Mouse (Mus musculus) right cerebral cortex, postnatal 10 days (tissue): ENCODE measurements around the gene Ddx4.
"Not testable (repeated sequence)": the region's sequence is repeated elsewhere in the genome, so short reads cannot be mapped to it uniquely, and the experiment has no call there.

ENCODE experiments used
- DNase-seq, 2 experiments: peaks; one replicate each; pipeline ENCODE4 v3.0.0; 2021; ENCODE audit warnings: low spot score in 2 of 2

Gene Ddx4

DNA sequence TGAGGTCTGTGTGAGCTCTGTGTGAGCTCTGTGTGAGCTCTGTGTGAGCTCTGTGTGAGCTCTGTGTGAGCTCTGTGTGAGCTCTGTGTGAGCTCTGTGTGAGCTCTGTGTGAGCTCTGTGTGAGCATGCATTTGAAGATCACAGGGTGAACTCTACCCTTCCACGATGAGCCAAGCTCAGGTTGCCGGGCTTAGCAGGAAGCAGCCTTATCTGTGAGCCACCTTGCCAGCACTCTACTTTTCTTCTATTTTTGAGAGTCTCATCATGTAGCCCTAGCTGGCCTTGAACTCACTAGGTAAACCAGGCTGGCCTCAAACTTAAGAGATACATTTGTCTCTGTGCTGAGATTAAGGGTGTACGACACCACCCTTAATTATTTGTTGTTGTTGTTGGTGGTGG, 15.8 kb downstream of the Ddx4 start:
- DNase-seq, result no peak

DNA sequence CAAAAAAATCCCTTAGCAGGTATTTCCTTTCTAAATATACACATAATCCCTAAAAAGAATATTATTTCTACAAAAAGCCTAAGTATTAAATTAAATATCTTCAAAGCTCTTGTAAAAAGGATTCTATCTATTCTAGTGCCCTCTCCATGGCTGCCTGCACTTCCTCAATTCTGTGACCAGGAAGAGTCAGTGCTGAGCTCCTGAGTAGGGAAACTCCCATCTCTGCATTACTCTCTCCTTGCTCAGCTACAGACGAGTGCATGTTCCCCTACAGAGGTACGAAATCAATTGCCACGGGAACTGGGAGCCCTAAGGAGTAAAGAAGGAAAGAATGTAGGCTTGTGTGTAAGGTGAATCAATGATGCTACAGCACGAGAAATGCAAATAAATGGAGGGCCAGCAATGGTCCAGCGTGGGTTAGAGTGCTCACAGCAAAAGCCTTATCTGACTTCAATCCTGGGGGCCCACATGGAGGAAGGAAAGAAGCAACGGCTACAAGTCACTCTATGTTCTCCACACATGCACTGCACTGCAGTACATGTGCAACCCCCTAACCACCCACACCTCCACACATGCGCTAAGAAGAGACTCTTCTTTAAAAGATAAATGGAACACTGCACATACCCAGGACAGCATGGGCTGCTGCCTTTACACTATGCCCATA, 17.0 kb downstream of the Ddx4 start:
- DNase-seq, result no peak

DNA sequence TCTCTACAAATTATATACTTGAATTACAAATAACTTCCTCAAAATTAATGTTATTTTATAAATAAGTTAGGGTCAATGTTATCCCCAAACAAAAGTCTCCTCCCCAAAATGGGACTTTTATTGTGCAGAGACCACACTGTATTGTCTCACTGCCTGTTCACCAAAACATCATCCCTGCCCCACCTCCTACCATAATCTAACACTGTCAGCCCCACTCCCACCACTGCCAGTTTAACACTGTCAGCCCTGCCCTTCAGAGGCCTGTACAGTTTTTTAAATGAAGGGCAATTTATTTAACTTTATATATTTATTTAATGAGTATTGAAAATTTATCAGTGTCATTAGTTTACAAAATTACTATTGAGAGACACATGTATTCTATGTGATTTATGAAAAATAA, 26.7 kb downstream of the Ddx4 start:
- DNase-seq, result no peak

DNA sequence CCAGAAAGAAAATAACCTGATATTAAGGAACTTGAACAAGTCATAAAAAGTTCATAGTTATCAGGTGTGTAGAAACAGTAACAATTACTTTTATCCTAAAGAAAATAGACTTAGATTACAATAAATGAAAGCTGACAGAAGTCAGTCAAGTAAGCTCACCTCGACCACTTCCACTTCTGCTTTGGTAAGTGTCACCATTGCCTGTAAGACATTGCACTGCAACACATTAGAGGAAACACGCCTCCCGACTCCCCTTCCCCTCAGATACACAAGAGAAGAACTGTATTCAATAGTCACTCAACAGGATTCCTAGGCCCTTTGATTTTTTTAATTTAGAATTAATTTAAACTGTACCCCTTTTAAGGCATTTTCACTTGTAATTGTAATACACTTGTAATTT, 27.7 kb downstream of the Ddx4 start:
- DNase-seq, result no peak

DNA sequence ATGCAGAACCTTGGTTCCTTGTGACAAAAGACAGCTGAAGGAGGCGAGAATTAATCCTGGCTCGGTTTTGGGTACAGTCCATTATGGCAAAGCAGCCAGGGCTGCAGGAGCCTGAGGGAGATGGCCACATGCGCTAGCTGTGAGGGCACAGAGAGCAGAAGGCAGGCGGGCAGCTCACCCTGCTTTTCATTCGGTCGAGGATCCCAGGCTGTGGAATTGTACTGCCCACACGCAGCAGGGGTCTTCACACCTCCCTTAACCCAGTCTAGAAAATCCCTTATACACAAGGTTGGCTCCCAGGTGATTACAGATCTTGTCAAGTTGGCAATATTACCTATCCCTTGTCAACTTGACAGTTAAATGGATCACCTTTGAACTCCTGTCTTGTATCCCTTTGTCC, 28.6 kb downstream of the Ddx4 start:
- no peak for DNase-seq

DNA sequence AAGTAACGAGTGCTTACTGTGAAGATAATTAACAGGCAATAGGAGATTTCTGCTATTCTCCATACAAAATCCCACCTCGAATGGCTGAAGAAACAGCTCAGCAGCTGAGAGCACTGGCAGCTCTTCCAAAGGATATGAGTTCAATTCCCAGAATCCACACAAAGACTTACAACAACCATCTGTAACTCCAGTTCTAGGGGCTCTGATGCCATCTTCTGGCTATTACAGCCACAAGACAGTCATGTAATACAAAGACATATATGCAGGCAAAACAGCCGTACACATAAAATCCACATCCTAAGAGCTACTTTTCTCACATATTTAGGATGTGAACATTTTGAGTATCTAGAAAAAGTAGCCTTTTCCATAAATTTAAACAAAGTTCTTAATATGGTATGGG, 30.7 kb downstream of the Ddx4 start:
- no peak for DNase-seq

DNA sequence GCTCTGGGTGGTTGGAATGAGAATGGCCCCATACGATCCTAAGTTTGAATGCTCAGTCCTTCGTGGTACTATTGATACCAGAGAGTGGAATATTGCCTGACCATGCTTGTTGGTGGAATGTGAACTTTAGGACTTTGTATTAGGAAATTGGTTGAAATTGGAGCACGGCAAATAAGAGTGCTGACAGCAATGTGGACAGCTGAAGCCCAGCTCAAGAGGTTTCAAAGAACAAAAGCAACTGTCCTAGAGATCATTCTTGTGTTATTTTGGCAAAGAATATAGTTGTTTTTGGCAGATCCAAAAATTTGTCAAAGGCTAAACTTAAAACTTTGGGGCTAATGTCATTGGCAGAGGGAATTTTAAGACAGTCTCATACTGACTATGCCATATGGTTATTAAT, 43.7 kb downstream of the Ddx4 start:
- DNase-seq, result no peak

DNA sequence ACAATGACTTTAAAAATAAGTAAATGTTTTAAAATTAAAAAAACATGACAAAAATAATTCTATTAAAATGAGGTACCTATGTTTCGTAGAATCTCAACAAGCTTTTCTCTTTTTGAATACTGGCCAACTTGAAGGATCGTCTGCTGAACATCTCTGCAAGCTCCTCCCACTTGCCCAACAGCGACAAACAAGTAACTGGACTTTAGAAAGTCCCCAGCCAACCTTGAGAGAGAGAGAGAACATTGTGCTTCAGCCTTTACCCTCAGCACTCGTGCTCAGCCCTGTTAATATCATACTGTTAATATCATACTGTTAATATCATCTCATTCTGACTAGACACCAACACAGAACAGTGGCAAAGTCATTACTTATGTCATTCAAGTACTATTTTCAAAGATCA, 47.9 kb downstream of the Ddx4 start:
- DNase-seq, result no peak

DNA sequence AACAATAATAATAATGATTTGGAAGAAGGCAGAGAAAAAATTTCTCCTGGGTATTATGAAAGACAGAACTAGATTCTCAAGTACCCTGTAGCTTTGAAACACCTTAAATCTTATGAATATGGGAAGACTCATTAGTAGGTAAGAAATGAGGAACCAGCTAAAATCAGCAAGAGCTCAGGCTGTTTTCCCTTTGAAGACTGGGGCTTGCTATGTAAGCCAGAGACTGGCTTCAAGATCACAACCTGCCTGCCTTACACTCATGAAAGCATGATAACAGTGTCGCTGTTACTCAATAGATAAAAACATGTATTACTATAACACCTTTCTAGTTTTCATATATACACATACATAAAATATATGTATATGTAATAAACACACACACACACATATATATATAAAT, 48.4 kb downstream of the Ddx4 start:
- DNase-seq, result no peak

DNA sequence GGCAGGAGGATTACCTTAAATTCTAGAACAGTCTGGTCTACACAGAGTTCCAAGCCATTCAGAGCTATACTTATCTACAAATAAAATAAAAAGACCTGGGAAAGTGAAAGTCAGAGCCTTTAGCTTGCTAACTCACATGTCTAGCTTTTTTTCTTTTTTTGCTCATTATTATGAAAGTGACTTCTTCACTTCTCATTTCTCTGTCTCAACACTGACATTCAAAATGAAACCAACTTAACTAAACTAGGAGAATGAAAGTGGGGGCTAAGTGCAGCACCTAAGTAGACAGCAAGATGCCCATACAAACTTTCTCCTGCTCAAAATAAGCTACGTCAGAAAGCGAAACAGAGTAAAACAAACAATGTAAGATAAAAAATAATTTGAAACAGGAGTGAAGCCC, 49.7 kb downstream of the Ddx4 start:
- DNase-seq, result no peak

DNA sequence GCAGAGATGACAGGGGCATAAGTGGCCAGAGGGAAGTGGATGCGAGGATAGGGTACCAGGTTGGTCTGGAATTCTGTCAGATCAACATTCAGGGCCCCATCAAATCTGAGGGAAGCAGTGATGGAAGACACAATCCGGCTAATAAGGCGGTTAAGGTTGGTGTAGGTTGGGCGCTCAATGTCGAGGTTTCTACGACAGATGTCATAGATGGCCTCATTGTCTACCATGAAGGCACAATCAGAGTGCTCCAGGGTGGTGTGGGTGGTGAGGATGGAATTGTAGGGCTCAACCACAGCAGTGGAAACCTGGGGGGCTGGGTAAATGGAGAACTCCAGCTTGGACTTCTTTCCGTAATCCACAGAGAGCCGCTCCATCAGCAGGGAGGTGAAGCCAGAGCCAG, 58.0 kb downstream of the Ddx4 start, which contains the start of gene Il31ra:
Gene Il31ra, minus strand, starts transcription at position 101 of the 400 bp plus-strand sequence.
- not testable (repeated sequence) for DNase-seq

DNA sequence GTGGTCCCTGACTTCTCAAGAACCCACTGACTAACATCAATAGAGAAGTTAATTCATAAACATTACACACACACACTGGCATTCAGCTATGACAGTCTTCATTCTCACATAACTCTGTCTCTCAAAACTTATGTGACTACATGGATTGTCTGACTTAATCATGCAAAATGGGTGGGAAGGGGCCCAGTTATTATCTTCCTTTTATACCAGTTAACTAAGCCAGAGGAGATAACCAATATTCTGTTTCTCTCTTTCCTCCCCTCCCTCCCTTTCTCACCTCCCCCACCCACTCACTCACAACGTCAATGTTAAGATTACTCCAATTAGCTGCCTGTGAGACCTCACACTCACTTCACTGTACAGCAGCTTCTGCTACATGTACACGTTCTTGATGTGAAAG, 62.0 kb downstream of the Ddx4 start:
- DNase-seq, result no peak

DNA sequence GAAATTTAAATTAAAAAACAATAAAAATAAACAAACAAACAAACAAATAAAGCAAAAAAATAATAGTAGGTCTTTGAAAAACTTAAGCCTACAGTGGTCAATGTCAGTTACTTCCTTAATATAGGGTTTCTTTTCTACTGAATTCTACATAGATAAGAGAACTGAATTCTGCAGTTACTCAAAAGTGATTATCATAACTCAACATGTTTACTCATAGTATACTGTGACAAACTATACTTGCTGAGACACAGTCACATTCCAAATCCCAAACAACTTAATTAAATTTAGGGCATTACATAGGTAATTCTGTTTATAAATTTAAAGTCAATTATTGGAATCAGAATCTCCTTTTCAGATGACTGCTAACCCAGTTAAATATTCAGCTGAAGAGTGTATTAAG, 62.6 kb downstream of the Ddx4 start:
- no peak for DNase-seq

DNA sequence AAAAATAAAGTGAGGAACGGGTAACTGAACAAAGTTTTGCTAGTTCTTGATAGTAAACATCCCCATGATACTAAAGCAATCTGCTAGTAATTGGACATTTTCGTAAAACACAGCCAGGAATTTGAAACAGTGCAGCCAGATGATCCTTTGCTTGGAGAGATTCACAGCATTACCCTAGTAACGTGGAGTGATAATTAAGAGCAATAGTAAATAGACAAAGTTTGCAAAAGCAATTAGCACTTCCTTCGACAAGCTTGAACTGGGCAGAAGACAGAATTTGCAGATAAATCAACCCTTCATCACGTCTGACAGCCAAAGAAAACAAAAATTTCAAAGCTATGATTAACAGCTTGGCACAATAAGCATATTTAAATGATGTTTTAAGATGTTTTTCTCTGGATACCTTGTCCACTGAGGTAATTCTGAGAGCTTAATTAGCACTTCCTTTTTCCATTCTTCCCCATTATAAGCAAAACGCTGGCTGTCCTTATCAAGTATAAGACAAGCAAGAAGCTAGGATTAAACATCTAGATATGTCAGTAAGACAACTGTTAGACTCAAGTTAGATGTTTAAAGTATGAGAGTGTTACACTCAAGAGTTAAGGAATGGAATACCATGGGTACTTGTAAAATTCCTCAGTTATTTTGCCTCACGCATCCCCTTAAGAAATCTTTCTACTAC, 67.6 kb downstream of the Ddx4 start:
- no peak for DNase-seq

DNA sequence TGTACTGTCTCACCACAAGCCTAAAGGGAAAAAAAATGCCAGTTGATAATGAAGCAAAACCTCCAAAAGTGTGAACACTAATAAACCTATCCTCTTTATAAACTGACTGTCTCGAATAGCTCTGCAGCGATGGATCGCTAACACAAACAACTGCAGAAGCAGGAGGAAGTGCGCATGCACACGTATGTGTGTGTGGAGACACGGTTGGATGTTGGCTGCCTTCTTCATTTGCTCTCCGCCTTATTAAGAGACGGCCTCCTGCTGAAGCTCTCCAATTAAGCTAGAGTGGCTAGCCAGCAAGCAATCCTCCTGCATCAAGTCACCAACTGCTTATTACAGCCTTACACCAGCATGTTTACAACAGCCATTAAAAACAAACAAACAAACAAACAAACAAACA, 70.0 kb downstream of the Ddx4 start:
- DNase-seq, result no peak

DNA sequence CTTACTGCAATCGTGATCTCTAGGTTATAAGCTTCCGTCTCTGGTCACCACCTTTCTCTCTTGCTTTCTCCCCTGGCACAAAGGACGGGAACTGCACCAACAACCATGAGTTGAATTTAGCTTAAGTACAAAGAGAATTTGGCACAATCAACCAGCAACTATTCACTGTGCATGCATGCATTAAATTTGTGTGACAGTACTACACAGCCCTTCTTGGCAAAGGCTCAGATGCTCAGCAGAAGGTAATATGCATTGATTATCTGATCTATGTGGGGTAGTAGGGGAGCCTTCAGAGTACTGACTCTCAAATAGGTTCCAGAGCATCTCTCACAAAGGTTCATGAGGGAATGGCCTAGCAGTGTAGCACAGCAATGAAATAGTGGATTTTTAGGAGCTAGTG, 70.5 kb downstream of the Ddx4 start:
- DNase-seq, result no peak

DNA sequence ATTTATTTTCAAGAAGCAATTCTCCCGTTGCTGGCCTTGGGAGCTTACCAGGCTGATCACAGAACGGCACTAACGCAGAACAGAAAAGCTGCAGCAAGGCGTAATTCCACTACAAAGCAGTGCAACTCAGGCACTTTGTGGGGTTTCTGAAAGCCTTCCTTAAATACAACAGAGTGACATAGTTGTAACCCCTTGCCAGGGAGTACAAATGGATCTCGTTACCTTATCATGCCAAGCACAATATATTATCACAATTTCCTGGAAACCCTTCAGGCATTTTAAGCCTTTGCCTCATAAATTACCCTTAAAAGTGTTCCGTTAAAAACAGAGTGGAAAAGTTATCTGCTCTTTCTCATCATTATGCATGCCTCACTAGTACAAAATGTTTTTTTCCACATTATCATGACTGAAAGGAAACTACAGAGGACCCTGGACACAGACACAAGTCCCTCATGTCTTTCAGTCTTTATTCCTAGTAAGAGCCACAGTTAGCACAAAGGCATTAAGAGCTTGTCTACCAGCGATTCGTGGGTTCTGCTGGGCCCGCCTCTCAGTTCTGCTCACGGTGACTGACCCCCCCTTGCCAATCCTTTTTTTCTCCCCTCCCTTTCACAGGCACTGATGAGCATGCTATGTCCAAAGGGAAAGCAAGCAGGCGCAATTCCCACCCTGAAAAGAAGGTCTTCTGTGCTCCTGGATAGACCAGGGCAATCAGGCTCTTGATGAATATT, 71.5 kb downstream of the Ddx4 start:
- no peak for DNase-seq

DNA sequence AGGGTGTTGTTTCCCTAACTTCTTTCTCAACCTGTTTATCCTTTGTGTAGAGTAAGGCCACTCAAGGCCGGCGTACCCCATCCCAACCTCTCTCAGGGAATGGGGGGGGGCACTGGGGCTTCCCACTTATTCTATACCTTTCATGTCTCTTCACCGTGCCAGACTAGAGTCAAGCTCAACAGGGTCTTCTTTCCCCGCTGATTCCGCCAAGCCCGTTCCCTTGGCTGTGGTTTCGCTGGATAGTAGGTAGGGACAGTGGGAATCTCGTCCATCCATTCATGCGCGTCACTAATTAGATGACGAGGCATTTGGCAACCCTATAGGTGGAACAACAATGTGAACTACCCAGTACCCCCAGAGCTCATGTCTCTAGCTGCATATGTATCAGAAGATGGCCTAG, 74.2 kb downstream of the Ddx4 start:
- DNase-seq, result peak; percentile 99

DNA sequence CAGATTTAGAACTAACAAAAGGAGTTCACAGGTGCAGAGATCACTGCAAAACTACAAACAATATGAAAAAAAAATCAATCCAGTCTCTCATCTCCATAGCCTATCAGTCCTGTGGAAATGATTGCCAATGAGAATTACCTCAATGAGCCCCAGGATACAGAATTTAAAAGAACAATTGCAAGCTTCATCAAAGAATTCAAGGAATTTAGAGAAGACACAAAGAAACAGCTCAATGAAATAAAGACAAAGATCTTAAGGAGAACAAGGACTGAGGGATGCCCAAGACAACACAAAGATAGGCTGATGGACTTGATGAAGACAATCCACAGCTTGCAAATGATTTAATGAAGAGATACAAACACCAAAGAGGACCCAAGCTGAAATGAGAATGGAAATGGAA, 78.5 kb downstream of the Ddx4 start:
- no peak for DNase-seq

DNA sequence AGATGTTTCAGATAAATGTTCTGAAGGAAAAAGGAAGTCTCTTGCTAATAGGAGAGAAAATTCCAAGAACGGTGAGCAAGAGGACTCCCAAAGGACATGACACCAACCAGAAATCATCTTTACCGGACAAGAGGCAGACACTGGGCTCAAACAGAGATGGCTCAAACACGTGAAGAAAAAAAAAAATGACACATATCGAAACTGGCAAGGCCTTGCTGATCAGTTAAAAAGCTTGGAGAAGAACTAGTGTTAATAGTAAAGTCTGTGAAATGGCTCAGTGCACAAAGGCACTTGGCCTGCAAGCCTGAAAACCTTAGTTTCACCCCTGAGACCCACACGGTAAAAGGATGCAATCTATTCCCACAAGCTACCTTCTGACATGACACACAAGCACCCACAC, 81.5 kb downstream of the Ddx4 start:
- DNase-seq, result no peak

DNA sequence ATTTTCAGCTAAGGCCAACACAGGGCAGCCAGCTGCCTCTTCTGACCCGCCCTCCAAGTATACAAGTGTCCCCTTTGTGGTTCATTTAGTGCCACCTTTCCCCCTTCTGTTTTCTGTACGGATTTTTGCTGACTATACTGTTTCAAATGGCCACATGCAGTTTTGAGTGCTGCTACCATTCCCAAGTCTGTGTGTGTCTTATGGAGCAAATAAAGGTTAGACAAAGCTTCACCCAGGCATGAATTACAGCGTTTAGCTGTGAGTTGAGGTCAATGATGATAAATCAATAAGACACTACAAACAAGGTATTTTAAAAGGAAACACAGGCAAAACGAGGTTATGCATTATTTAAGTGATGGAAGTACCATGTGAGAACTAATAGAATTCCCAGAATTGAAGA, 82.7 kb downstream of the Ddx4 start:
- DNase-seq, result no peak

DNA sequence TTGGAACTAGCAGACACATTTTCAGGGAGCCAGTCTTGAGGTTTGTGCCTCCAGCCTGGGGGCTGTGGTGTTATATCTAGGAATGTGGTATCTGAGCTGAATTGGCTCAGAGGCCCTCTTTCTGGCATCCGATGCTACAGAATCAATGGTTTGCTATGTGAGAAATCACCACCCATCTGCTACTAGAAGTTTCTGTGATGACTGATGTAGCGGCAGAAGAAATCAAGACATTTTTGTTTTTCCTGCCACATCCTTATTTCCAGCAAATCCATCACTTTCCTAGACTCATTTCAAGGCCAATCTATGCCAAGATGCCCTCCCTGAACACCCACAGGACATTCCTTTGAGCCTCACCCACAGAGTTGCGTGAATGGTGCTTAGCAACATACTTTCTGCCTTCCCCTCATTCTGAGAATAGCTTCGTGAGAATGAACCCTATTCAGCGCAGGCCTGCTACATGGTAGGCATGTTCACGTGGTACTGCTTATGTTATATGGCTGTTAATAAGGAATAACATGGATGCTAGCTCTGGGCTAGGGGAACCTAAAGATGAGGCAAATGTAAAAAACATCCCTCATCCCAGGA, 91.6 kb downstream of the Ddx4 start:
- peak; percentile 27 to 52 for DNase-seq

DNA sequence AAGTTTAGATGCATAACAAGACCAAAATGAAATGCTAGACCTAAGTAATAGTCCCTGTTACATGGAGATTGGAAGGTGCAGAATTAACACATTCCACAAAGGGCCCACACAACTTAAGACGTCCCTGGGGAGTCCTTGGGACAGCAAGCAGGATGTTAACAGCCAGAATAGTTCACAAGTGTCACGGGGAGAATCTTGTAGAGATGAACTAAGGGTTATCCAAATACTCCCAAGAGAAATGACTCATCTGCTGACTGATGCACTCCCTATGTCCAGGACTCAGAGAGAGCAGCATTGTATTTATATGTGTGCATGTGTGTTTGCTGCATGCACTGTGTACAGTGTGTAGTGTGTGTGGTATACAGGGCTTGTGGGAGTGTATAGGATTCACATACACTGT, 95.8 kb downstream of the Ddx4 start:
- DNase-seq, result no peak
